Mouse (Mus musculus) urinary bladder, postnatal 25 days (tissue): ENCODE data around the gene Kcnk12.

Experiments
- DNase-seq: peaks from one replicate; pipeline ENCODE4 v3.0.0; 2022; ENCODE audit warnings: low spot score

Gene Kcnk12

DNA sequence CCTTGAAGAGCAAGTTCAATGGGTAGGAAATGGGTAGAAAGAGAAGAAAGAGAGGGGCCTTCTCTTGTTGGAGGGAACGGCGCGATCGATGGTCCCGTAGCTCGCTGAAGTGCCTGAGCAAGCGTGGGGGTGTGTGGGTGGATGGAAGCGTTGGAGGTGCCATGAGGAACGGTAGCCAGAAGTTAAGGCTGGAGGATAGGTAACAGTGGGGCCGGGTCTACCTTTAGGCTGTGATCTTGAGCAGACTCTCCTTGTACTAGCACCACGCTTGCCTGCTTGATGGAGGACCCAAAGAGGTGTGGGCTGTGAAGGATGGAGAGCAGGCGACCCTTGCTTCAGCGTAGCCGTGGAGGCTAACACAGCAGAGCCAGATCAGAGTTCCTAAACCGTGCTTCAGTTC, 12.1 kb downstream of the Kcnk12 start:
- no peak for DNase-seq

DNA sequence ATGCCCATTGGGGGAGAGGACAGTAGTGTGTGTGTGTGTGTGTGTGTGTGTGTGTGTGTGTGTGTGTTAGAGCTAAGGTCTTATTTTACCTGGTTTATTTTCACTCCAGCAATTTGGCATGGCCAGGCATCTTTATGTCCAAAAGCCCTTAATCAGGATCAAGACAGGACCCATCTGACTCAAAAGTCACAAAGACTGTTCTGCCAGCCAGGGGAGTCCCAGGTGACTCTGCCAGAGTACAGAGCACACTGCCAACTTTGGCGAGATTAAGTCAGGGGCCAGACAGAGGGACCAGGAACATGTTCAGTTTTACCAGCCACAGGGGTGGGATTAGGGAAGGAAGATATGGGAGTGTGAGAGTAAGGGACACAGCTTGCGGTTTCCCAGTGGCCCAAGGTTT, 12.9 kb downstream of the Kcnk12 start:
- no peak for DNase-seq

DNA sequence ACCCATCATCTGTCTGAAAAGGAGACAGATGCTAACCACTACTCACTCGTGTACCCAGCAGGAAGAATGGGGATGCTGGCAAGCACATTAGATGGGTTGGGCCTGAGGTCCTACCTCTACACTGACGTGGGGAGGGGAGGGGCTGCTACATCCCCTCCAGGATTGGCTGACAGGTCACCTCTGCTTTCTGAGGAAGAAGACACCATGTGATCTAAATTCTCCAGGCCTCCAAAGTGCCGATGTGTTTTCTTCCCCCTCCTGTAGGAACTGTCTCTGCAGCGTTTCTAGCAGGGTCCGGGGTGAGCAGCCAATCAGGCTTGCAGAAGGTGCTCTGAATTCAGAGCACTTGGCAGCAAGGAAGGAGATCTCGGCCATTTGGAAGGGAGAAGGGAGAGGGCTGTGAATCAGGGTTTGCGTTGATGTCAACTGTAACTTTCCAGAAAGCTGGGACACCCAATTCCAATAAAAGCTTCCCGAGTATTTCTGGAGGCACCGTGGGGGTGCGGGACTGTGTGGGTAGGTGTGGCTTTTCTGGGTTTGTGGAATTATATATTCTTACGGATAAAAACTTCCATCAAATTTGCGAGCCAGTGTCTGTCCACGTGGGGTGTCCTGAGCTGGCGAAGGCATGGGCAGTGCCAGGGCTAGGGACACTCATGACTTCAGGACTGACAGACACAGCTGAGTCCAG, 13.5 kb downstream of the Kcnk12 start:
- no peak for DNase-seq

DNA sequence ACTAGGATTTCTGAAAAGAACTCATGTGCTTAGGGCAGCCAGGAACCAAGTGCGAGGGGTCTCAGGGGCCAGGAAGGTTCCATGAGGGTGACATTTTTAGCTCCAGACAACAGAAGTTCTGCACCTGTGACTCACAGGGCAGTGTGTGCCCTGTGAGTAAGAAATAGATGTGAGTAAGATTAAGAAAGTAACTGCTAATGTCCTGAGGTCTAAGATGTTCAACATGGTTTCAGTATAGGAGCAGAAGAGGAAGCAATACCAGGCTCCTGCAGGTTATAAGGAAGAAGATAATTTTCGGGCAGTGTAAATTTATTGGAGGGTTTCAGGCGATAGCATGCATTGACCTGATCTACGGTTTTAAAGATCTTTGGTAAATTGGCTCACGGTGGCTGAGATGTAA, 16.6 kb downstream of the Kcnk12 start:
- DNase-seq: no peak

DNA sequence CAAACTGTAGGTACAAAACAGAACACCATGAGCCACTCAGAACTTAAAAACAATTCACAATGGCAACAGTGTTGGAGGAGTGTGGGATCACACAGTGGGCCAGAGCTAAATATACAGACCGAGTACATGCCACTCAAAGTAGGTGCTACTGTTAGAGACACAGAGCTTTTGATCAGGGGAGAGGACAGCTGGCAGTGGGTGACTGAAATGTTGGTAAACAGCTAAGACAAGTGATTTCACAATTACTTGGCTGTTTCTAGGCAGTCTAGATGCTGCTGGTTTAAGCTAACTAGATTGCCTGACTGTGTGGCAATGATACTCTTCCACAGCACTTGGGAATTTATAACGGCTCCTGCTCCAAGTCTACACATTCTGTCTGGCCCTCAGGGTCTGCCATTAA, 17.6 kb downstream of the Kcnk12 start:
- no peak for DNase-seq

DNA sequence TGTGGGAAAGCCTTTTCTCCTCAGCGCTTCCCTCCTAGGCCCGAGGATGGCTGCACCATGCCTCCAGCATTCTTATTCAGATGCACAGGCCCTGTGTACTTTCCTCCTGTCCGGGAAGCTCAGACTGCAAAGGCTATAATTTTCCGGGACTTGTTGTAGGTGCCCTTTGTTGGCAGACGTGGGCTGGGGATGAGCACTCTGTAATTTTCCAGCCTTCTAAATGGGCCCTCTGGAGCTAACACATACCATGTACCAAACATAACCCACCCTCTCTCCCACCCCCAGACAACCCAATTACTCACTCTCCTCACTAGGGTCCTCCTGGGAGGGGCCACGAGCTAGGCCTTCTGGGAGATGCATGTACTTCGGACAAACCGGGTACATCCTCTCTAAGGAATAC, 22.8 kb downstream of the Kcnk12 start:
- DNase-seq: no peak

DNA sequence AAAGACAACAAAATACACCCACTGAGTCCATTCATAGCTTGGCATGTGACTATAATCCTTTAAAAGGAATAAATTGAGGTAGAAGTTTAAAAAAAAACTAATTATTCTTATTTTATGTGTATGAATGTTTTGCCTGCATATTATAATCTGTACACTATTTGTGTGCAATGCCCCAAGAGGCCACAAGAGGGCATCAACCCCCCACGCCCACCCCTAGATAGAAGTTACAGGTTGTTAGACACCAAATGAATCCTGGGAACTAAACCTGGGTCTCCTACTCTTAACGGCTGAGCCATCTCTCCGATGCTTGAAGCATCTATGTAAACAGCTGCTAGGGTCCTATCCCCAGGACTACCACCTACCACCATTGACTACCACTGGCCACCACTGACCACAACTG, 24.6 kb downstream of the Kcnk12 start:
- DNase-seq: no peak

DNA sequence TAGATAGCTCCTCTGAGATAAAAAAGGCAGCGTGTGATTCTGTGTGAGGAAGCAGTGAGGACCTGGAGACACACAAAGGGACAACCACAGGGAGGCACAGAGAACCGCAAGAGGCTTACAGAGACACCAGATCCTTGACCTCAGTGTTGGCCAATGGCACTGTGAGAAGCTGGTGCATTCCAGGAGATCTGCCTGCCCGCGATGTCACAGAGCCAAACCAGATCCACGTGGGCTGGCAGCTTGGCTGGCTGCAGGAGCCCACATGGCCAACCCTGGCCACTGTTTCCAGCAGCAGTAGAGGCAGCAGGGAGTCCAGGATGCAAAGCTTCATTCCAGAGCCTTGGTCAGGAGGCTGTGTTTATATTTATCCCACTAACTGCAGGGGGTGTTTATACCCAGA, 27.0 kb downstream of the Kcnk12 start:
- no peak for DNase-seq

DNA sequence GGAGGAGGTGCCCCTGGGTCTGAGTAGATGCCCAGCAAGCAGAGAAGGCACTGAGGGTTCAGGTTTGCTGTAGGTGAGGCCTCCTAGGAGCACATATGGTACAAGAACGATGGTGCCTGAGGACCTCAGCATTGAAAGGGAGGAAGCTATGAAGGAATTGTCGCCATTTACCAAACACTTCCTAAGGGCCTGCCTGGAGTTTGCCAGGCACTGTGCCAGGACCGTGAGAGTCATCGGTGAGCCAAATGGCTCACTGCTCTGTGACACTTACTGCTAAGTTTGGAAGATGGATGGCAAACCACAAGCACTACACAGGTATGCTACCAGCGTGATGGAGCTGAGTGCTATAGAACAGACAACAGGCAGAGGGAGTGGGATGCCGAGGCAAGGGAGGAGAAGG, 30.9 kb downstream of the Kcnk12 start:
- DNase-seq: no peak

DNA sequence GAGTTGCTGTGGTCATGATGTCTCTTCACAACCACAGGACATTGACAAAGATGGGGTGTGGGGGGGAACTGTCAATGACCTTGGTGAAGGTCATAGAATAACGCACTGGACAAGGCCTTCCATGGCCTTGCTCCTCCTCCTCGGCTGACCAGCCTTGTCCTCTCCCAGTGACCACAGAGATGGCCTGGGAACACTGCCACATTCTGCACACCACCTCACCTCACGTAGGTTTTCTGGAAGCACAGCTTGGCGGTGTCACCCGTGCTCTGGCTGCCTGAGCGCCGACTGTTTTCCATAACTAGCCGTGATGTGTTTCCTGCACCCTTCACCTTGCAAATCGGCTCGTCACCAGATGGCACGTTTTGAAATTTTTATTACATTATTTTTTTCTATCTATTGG, 32.8 kb downstream of the Kcnk12 start:
- no peak for DNase-seq

DNA sequence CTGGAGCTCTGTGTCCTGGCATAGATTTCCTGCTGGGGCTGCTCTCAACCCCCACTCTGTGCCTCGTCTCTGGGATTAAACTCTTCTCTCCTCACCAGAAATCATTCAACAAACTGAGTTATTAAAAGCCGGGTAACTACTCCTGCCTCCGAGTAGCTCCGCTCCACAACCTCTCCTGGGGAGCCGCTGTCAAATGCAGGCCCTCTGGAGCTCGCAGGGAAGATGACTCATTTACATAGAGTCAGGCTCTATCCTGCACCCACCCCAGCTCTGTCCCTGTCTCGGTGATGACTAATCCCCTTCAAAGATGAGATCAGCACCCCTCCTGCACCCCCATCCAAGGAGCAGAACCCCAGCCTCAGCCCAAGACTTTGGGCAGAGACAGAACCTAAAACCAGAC, 34.6 kb downstream of the Kcnk12 start:
- no peak for DNase-seq

DNA sequence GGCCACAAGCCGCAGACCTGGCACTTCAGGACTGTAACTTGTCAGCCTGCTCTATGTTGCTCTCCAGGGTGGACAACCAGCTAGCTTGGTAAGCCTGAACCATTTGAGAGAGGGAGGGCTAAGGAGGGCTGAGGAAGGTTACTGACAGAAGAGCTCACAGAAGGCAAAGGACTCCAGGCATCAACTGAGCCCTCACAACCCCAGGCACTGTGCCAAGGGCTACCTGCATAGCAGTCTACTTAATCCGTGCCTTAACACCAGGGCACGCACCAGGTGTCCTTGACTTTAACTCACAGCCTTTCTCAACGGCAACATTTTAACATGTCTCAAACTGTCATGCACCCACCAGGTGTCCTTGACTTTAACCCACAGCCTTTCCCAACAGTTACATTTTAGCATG, 37.5 kb downstream of the Kcnk12 start:
- no peak for DNase-seq

DNA sequence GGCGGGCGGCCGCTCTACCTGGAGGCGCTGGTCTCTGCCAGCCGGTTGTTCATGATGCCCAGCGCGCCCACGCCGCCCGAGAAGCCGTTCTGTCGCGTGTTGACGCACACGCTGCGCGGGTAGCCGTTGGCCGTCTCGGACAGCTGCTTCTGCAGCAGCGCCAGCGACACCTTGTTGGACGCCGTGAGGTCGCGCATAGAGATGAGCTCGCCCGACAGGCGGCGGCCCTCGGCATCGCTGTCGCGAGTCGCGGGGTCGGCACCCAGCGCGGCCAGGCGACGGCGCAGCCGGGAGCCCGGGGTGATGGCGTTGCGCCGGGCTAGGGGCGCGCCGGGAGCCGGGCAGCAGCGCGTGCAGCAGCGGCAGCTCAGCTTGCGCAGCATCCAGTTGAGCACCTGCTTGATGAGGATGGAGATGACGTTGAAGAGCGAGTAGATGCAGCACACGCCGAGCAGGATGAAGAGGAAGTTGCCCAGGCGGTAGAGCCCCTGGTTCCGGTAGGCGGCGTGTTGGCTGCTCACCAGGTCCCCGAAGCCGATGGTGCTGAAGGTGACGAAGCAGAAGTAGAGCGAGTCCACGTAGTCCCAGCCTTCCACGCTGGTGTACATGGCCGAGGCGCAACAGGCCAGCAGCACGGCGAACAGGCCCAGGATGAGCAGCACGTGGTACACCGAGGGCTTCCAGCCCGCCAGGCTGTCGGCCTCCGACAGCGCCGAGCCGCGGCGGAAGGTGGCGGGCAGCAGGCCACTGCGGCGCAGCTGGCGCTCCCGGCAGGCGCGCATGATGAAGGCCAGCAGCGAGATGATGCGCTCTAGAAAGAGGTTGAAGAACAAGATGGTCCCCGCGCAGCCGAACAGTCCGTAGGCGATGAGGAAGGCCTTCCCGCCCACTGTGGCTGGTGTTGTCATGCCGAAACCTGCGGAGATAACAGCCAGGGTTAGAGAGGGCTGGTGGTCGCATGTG, 51.6 kb downstream of the Kcnk12 start:
- peak; percentile 7 for DNase-seq

DNA sequence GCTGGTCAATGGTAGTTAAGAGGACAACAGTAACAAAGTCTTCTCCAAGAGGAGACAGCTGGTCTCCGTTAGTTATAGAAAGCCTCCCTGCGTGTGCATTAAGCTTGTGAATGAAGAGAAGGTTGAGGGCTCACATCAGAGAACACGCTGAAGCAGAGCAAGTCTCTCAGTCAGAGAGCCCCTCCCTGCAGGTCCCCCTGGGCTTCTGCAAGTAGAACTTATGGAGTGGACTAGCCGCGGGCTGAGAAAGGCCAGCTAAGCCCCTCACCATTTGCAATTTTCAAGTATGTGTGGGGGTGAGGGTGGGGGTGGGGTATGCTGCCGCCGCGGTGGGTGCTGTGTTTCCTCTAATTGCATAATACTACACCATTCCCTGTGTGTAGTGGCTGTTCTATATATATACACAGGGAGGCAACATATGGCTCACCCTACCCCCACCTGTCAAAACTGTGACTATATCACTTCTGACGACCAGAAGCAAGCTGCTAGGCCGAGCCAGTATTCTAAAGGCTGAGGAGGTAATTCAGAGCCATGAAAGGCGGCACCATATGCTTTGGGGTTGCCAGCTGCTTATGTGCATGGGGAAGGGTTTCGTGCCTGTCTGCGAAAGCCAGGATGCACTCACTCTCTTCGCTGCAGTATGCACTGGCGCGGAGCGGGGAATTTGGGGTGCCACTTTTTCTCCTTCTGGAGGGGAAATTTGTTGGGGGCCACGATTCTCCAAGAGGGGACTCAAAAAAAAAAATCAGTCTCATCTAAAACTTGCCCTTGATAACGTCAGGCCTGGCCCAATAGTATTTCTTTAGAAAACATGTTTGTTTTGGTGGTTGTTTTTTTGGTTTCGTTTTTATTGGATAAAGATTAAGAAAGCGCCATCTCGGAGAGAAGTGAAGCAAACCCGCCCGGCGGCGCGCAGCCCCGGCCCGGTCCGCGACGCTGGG, 52.5 kb downstream of the Kcnk12 start:
- no peak for DNase-seq

DNA sequence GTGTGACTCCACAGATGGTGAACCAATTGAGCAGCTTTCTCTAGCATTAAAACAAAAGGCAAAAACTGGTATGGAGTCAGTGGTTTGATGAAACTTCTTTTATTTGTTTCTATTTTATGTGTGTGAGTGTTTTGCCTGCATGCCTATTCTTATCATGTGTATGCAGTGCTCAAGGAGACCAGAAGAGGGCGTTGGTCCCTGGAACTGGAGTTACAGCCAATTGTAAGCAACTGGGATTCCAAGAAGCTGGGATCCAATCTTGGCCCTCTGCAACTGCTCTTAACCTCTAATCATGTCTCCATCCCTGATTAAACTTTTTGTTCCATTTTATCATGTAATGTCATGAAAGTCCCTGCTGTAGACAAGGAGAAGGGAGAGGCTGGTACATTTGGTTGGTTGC, 58.0 kb downstream of the Kcnk12 start:
- DNase-seq: no peak

DNA sequence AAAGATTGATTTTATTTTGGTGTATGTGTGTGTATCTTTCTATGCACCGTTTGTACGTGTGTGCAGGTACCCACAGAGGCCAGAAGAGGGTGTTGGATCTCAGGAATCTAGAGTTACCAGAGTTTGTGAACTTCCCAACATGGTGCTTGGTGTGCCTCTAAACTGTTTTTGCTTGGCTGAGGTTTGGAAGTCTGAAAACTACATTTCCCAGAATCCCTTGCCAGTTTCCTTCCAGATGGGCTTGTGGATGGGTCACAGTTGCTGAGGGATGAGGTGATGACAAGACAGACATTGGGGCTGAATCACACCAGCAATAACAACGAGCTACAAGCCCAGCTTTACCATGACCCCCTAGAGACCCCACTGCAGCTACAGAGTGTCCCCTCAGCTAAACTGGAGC, 60.6 kb downstream of the Kcnk12 start:
- DNase-seq: no peak

DNA sequence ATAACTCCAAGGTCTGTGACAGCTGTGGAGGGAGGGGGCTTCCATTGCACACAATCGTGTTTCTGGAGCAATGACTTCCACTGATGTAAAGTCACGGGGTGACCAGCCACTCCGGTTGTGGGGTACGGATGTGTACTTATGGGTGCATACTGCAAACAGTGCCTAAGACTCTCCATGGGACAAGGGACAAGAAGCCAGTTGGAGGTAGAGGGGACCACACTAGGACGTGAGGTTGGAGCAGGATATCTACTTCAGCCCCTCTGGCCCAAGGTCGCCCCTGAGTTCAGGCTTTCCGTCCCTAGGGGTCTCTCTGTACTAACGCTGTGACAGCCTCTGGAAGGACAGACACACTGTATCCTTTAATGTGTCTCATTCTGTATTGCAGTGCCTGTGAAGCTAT, 63.3 kb downstream of the Kcnk12 start:
- no peak for DNase-seq

DNA sequence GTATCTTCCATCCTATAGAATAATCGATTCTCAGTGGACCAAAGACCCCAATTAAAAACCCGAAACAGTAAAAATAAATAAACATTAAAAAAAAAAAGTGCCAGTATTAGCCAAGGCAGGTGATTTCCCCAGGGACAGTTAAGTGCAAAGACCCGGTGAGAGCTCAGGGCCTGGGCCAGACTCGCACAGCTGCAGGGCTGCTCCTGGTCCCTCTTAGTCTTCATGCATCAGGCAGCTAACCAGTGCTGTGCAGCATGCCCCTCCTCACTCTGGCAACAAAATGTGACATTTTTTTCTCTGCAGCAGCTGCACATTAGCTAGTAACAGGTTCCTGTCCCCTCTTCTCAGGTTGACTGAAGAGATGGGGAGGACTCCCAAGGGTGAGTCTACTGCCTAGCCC, 65.8 kb downstream of the Kcnk12 start:
- no peak for DNase-seq

DNA sequence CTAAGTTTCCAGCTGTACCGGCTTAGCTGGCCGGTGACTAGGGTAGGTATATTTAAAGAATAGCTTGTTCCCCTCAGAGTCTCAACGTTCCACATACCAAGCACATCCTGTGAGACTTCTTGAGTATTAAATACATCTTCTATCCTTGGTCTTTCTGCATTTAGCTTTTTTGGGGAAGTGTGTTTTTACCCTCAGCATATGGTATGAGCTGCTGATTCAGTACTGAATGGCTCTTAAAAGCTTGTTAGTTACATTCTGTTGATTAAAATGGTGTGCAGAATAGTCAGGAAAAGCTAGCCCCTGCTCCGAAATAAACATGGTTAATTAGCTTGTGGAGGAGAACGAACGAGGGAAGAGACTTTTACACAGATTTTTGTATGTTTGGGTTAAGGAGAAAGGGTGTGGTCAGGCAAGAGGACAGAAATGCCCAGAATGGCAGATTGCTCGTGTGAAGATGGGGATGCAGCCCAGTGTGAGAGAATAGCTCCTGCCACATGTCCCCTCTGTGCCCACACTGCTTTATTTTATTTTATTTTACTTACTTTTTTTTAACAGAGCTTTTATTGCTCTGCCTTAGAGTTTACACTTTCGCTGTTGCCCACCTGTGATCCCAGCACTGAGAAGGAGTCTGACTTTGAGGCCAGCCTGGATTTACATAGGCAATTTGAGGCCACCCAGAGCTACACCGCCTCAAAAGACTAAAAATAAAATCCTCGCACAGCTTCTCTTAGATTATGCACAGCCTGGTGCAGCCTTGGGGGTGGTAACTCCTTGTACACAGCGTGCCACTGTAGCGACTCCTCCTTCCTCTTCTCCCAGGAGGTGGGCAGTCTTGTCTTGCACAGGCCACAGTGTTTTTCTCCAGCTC, 71.1 kb downstream of the Kcnk12 start:
- no peak for DNase-seq

DNA sequence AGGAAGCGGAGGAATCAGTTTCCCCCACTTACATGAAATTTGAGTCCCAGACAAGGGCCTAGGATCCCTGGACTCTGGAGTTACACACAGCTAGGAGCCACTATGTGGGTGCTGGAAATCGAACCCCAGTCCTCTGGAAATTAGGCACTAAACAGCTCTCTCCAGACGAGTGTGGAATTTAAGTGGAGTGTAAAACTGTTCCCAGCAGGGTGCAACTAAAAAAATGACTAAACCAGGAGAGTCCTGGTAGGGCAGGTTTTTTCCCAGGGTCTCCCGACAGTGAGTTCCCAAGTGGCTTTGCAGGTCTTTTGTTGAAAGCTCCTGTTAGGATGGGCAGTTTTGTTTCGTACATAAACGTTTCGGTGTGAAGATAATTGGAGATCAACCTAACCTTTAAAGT, 73.1 kb downstream of the Kcnk12 start:
- DNase-seq: no peak

DNA sequence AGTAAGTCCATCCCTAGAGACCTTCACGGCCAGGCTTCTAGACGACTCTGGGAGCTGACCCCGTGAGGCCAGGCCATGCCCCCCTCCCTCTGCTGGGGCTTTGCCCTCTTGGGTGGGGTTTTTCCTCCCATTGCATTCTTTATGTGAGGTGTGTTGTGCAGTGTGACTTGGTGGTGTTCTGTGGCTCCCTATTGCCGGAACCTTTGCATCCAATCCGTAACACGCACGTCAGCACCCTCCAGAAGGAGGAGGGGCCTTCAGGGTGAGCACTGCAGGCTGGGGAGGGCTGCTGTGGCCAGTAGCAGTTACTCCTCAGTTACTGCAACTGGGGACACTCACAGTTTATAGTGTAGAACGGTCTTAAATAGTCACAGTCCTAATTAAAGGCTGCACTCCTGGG, 97.7 kb downstream of the Kcnk12 start:
- DNase-seq: no peak
